Comparison of ENCODE assay signal across 8 mouse cellular contexts in the genomic region with DNA sequence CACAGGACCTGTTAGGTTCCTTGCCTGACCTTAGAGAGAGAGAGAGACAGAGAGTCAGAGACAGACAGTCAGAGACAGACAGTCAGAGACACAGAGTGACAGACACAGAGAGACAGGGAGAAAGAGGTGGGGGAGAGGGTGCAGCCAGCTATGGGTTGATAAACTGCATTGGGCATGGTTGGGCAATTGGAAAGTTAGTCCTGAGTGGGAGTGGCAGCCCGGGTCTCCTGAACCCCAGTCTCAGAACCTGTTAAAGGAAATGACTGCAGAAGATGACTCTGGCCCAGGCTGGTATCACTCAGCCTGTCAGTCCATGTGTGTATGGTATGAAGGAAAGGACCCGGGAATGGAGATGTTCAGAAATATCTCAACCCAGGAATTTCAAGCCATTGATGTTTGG. TPM values are rescaled to one million over a fixed set of nuclear protein-coding genes. Genes with fewer than 3 reads are reported as not detected.
DNase-seq lines count a peak whose midpoint lies in the region; ATAC-seq lines count a peak whose summit lies in the region.

No protein-coding gene starts in this region.

- peak overlapping the region; percentile 95 for H3K4me2 ChIP-seq in hindbrain, embryonic 13.5 days
- no peak overlapping the region for H3K4me2 ChIP-seq in hindbrain, embryonic 12.5 days (replicated peaks)
- H3K4me2 ChIP-seq in heart, embryonic 15.5 days = peak overlapping the region; percentile 87
- peak overlapping the region; percentile 84; the same call in 1 of the 2 replicates for H3K4me2 ChIP-seq in midbrain, embryonic 12.5 days (replicated peaks)

- 0 out of 2 replicates have a peak, but pooled peaks cover 3% of the 10 kb centered on the region for H3K27me3 ChIP-seq in hindbrain, embryonic 13.5 days
- no peaks in the 10 kb centered on the region for H3K27me3 ChIP-seq in hindbrain, embryonic 12.5 days
- no peaks in the 10 kb centered on the region for H3K27me3 ChIP-seq in heart, embryonic 15.5 days
- 0 out of 2 replicates have a peak, but pooled peaks cover 4% of the 10 kb centered on the region for H3K27me3 ChIP-seq in midbrain, embryonic 12.5 days

- peaks cover 44% of the 10 kb centered on the region for H3K4me1 ChIP-seq in hindbrain, embryonic 13.5 days (replicated peaks)
- H3K4me1 ChIP-seq in hindbrain, embryonic 12.5 days = peaks cover 19% of the 10 kb centered on the region
- H3K4me1 ChIP-seq in brown adipose tissue, adult 24 weeks (ENCODE audit: control insufficient read depth, insufficient read depth, insufficient read length, low read length) = peaks cover 13% of the 10 kb centered on the region
- peaks cover 26% of the 10 kb centered on the region for H3K4me1 ChIP-seq in heart, embryonic 15.5 days (replicated peaks)
- peaks cover 32% of the 10 kb centered on the region for H3K4me1 ChIP-seq in midbrain, embryonic 12.5 days

- no peak overlapping the region for H3K27ac ChIP-seq in hindbrain, embryonic 13.5 days
- no peak overlapping the region for H3K27ac ChIP-seq in hindbrain, embryonic 12.5 days
- H3K27ac ChIP-seq in brown adipose tissue, adult 24 weeks (replicated peaks; ENCODE audit: low read depth, low read length) = 0 out of 2 replicates have a peak overlapping the region, but pooled peaks have one; percentile 56
- H3K27ac ChIP-seq in heart, embryonic 15.5 days = no peak overlapping the region
- no peak overlapping the region for H3K27ac ChIP-seq in midbrain, embryonic 12.5 days (replicated peaks)

- no peaks in the 10 kb centered on the region for H3K9me3 ChIP-seq in hindbrain, embryonic 13.5 days
- no peaks in the 10 kb centered on the region for H3K9me3 ChIP-seq in hindbrain, embryonic 12.5 days (replicated peaks)
- H3K9me3 ChIP-seq in heart, embryonic 15.5 days (replicated peaks) = no peaks in the 10 kb centered on the region
- H3K9me3 ChIP-seq in midbrain, embryonic 12.5 days = no peaks in the 10 kb centered on the region

- no peak for DNase-seq in Muller cell, postnatal 12 days (ENCODE audit: inconsistent ontology term)
- no peak for DNase-seq in T-cell, adult 2 months (ENCODE audit: low spot score)
- no peak for DNase-seq in cerebellum, adult 11-12 months

- no peaks in the 10 kb centered on the region for H3K36me3 ChIP-seq in hindbrain, embryonic 13.5 days
- no peaks in the 10 kb centered on the region for H3K36me3 ChIP-seq in hindbrain, embryonic 12.5 days
- H3K36me3 ChIP-seq in heart, embryonic 15.5 days = peaks cover 9% of the 10 kb centered on the region
- no peaks in the 10 kb centered on the region for H3K36me3 ChIP-seq in midbrain, embryonic 12.5 days

- WGBS in hindbrain, embryonic 13.5 days = 72% methylated on average over 2 of the region's 2 CpGs
- WGBS in hindbrain, embryonic 12.5 days = 79% methylated on average over 2 of the region's 2 CpGs
- WGBS in heart, embryonic 15.5 days = 45% methylated on average over 2 of the region's 2 CpGs
- 81% methylated on average over 2 of the region's 2 CpGs for WGBS in midbrain, embryonic 12.5 days

- H3K9ac ChIP-seq in hindbrain, embryonic 13.5 days = peak overlapping the region; percentile 85; the same call in 1 of the 2 replicates
- no peak overlapping the region for H3K9ac ChIP-seq in hindbrain, embryonic 12.5 days
- H3K9ac ChIP-seq in heart, embryonic 15.5 days = 0 out of 2 replicates have a peak overlapping the region, but pooled peaks have one; percentile 67
- no peak overlapping the region for H3K9ac ChIP-seq in midbrain, embryonic 12.5 days (replicated peaks)

- H3K4me3 ChIP-seq in hindbrain, embryonic 13.5 days = peak overlapping the region; percentile 66
- H3K4me3 ChIP-seq in hindbrain, embryonic 12.5 days = no peak overlapping the region
- peak overlapping the region; percentile 84 for H3K4me3 ChIP-seq in brown adipose tissue, adult 24 weeks (ENCODE audit: insufficient read depth, low read depth, low read length)
- H3K4me3 ChIP-seq in heart, embryonic 15.5 days = peak overlapping the region; percentile 64
- no peak overlapping the region for H3K4me3 ChIP-seq in midbrain, embryonic 12.5 days

- no peak for ATAC-seq in hindbrain, embryonic 13.5 days (ENCODE audit: low FRiP score)
- ATAC-seq in hindbrain, embryonic 12.5 days (ENCODE audit: low FRiP score) = no peak
- ATAC-seq in heart, embryonic 15.5 days (replicated peaks; ENCODE audit: insufficient number of reproducible peaks, insufficient read depth, low FRiP score, low read depth) = no peak
- ATAC-seq in midbrain, embryonic 12.5 days (ENCODE audit: low FRiP score, low read depth) = no peak

RNA-seq across cellular contexts. Expression of a gene that starts 2.1 kb away (rescaled TPM):
- 6.3 and 6.5 TPM in 2 replicates for polyA plus RNA-seq in hindbrain, embryonic 13.5 days (2015; fragmentation: Nextera tagmentation; extraction: Ambion mirVana)
- 8.8 and 9.2 TPM in 2 replicates for polyA plus RNA-seq in hindbrain, embryonic 12.5 days (2016; fragmentation: Nextera tagmentation; extraction: Ambion mirVana)
- 5.6 and 14.8 TPM in 2 replicates for polyA plus RNA-seq in brown adipose tissue, adult 24 weeks (2012; ENCODE audit: insufficient read depth, insufficient read length, missing spikeins)
- polyA plus RNA-seq in heart, embryonic 15.5 days (2015; fragmentation: Nextera tagmentation; extraction: Ambion mirVana) = 8.0 and 11.2 TPM in 2 replicates
- polyA plus RNA-seq in midbrain, embryonic 12.5 days (2016; fragmentation: Nextera tagmentation; extraction: Ambion mirVana) = 7.1 and 8.5 TPM in 2 replicates

Comparison
In these comparisons a context has a peak if more than half of its experiments do, and no peak if none do; other contexts are left out.
1. H3K4me3 ChIP-seq: peak in hindbrain, embryonic 13.5 days (single experiment), brown adipose tissue, adult 24 weeks (single experiment) and heart, embryonic 15.5 days (single experiment); none in hindbrain, embryonic 12.5 days (single experiment) and midbrain, embryonic 12.5 days (single experiment).
2. H3K9ac ChIP-seq: peak in hindbrain, embryonic 13.5 days (single experiment) and heart, embryonic 15.5 days (single experiment); none in hindbrain, embryonic 12.5 days (single experiment) and midbrain, embryonic 12.5 days (single experiment).